Mouse (Mus musculus): ENCODE measurements around the gene Rasl10a.

Gene Rasl10a

GRCm38 (mm10) chr11:5052200-5052854, 5.6 kb upstream of the Rasl10a start:
- DNase-seq (ENCODE audit: low read depth, low spot score) = no peak

GRCm38 (mm10) chr11:5054151-5054550, 3.8 kb upstream of the Rasl10a start:
- no peak for DNase-seq (ENCODE audit: low read depth, low spot score)

DNA sequence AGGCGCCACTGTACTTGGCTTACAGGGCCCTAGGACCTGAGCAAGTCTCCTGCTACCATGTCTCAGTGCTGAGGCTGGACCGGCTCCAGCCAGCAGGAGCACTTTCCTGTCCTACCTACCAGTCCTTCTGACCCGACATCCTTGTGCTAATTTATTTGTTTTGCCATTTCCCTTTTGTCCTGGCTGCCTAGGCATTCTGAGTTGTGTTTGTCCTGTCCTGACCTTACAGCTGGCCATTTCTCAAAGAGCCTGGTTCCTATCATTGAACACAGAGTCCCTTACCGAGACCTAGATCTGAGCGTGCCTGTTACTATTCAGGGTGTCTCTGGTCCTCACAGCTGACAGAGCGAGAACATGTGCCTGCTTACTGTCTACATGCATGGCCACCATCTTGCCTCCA, 3.1 kb upstream of the Rasl10a start:
- DNase-seq (ENCODE audit: low read depth, low spot score) = no peak

- no peak for DNase-seq (ENCODE audit: low read depth, low spot score)
Observed at GRCm38 (mm10) chr11:5055945-5056938, 1.7 kb upstream of the Rasl10a start.

DNA sequence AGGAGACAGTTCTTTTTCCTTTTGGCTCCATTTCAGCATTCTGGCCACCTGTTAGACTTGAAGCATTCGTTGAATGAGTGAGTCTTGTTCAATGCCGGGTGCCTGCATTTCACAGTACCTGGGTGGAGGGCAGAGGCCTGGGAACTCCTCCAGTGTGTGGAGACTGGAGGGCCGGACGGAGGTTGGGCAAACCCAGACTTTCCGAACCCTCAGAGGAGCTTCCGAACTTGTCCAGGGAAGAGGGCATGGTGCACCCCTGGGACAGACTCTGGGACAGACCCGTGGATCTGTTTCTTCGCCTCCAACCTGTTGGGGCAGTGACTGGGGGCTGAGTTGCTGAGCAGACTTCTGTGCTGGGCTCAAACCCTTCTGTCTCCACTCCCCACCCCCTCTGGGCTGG, 864 bp upstream of the Rasl10a start:
- no peak for DNase-seq (ENCODE audit: low read depth, low spot score)

- no peak for DNase-seq (ENCODE audit: low read depth, low spot score)
Observed at GRCm38 (mm10) chr11:5057541-5057855, 430 bp upstream of the Rasl10a start.

- no peak for DNase-seq (ENCODE audit: low read depth, low spot score)
Observed at GRCm38 (mm10) chr11:5058783-5059182, 855 bp downstream of the Rasl10a start.

DNA sequence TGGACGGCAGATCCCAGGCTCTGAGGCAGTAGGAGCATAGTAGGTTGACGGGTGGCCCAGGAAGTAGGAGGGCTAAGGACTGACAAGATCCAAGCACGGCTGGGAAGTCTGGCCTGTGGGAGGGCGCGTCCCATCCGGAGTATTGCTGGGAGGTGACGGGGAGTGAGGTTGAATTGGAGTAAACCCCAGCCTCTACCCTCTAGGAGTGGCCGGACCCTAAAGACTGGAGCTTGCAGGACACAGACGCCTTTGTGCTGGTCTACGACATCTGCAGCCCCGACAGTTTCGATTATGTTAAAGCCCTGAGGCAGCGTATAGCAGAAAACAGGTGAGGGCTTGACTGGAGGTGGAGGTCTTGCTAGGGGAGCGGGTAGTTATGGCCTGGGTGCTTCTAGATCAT, 1.3 kb downstream of the Rasl10a start:
- DNase-seq (ENCODE audit: low read depth, low spot score) = no peak

DNA sequence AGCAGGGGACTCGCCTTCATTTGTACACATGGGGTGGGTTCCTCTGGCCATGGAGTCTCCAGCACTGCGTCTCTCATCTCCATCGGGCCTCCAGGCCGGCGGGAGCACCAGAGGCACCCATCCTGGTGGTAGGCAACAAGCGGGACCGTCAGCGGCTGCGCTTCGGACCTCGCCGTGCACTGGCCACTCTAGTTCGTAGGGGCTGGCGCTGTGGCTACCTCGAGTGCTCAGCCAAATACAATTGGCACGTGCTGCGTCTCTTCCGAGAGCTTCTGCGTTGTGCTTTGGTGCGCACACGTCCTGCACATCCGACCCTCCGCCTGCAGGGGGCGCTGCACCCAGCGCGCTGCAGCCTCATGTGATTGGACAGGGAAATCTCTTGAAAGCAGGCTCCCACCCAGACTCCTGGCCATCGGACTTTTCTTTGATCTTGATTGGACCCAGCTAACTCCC, 1.8 kb downstream of the Rasl10a start:
- DNase-seq (ENCODE audit: low read depth, low spot score) = no peak

DNA sequence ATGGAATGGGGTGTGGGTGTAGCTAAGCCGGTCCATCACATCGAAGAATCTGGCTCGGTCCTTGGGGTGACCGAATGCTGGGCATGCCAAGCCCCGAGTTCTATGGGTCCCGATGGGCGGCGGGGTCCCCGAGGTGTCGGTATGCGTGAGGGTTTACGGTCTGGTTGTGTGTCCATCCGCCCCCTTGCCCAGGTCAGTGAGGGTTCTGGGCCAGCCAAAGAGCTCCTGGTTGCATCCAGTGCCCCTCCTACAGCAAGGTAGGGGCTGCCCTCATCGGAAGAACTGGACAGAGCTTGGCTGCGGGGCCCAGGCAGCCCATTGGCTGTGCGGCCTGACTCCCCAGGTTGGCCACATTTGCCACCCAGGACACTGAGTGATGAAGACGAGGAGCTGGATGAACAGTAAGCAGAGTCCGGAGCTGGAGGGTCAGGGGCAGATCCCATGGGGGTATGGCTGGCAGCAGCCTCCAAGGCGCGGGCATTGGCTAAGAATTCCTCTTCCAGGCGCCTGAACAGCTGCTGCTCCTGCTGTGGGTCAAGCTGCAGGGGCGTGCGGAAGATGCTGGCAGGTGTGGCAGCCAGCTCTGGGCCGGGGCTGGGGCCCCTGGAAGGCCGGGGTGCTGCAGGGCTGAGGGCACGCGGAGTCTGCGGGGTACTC, 3.0 kb downstream of the Rasl10a start:
- DNase-seq (ENCODE audit: low read depth, low spot score) = no peak

DNA sequence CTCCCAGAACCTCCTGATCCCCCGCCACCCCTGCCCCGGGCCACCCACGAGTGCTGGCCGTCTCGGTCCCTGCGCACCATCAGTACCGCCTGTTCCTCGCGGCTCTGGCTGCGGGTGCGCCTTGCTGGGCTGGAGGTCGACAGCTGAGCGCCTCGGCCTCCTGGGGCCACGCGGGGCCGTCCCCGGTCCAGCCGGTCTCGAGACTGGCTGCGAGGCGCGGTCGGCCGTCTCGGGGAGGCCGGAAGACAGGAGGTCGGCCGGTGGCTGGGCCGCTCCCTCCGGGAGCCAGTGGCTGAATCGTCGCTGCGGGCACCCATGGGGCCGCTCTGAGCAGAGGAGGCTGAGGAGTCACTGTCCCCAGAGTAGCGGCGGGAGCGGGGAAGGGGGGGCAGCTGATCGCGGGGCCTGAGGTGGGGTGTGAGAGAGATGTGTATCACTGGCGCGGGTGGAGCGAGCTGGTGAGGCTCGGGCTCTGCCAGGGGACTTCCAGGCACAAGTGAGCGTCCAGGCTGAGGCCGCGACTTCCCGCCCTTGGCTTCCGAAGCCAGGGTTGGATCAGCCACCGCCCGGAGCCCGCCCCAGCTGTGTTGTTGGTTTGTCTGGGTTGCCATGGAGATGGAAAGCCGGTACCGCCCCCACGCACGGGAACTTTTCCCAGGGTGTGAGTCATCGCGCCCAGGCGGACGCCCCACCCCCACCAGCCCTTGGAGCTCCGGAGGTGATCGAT, 3.6 kb downstream of the Rasl10a start:
- DNase-seq (ENCODE audit: low read depth, low spot score) = peak; percentile 89

DNA sequence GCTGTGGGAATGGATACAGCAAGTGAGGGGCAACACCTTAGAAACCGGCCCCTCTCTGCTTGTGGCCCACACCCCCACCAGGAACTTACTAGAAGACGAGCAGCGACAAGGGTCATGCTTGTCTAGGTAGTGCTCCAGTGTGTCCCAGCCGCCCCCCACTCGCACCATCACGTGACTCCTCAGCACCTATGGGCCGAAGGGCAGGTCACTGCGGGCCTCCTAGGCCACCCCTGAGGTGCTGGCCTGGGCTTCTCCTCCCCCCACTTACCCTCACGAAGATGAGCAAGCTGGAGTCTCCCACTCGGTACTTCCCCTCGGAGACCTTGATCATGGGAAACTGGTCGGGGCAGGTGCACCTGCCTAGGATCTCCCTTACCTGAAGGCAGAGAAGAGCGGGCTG, 4.4 kb downstream of the Rasl10a start:
- no peak for DNase-seq (ENCODE audit: low read depth, low spot score)

DNA sequence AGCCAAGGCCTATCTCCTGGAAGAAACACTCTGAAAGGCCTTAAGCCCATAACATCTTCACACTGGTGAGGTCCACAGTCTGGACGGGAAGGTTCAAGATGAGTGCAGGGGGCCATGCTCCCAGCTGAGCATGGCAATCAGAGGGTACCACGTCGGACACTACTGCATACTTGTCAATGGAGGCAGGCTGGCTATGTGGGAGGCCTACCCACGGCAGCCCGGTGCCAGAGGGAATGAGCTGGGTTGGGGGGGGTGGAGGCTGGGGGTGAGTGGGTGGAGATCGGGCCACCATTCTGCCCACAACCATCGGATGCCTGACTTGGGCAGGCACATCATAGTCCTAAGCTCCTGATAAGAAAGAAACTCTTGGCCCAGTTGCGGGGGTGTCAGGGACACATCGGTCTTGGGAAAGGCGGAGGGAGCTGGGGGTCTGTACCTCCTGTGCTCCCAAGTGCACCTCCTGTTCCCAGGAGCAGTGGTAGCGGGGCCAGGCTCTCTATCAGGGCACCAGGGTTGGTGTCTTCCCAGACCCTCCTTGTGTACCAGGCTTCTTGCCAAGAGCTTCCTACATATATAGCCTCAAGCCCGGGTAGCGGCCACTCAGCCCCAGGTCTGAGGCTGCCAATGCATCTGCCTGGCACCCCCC, 5.1 kb downstream of the Rasl10a start:
- DNase-seq (ENCODE audit: low read depth, low spot score) = no peak

- DNase-seq (ENCODE audit: low read depth, low spot score) = no peak
Observed at GRCm38 (mm10) chr11:5063561-5064281, 5.8 kb downstream of the Rasl10a start.

DNA sequence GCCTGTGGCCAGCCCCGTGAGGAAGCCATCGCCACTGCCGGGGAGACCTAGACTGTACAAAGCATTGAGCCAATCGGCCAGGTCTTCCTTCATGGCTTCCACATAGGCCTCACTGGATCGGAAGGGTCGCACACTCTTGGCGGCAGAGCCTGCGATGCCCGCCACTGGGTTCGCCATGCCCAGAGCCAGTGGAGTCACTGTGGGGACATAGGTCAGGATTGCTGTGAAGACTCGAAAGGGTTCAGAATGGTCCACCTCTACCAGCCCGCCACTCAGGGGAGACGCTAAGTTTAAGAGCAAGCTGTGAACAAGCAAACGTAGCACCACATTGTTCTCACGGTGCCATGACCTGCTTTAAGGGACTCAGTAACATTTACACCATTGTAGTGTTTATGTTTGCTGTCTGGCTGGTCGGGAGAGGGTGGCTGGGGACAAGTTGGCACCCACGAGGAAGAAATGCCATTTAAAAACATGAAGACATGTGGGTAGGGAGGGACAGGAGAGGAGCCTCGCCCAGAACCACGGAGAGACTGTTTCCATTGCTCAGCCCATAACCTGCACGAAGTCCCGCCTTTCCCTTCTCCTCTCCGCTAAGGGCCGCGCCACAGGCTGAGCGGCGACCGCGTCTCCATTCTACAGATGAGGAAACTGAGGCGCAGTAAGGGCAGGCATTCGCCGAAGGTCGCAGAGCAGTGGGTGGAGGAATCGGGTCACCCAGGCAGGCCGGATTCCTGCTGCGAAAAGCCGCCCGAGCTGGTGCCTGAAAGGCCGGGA, 6.5 kb downstream of the Rasl10a start:
- DNase-seq (ENCODE audit: low read depth, low spot score) = no peak

DNA sequence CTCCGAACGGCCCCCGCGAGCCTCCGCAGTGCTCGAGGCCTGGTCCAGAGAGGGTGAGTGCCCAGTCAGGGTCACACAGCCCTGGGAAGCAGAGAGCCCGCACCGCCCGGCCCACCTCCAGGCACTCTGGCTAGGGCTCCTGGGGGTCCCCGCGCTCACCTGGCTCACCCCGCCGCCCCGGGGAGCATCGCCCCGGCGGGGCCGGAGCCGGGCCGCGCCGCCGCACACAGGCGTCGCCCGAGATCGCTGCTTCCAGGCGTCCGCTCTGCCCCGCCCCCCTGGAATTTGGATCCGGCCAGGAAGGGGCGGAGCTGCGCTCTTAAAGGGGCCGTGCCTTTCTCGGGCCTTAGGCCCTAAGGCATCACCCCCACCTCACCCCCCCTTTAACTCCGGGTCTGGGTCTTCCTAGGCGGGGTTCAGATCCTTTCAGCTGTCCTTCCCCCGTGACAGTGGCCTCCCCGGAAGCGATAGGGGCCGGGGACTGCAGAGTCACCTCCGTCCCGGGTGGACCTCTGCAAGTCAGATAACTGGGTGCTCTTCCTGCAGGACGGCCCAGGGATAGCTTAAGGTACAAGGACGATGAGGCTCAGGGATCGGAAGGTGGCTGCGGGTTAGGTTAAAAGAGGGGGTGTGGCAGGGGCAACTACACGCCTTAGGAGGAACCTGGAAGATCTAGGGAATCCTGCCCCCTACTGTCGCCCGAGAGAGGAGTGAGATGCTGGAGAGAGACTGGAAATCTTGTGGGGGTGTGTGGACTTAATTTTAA, 7.3 kb downstream of the Rasl10a start, which contains the start of gene Gas2l1:
Gas2l1 (minus strand) TSS at position 272 of the 766 bp plus-strand sequence.
- DNase-seq (ENCODE audit: low read depth, low spot score) = peak; percentile 65

DNA sequence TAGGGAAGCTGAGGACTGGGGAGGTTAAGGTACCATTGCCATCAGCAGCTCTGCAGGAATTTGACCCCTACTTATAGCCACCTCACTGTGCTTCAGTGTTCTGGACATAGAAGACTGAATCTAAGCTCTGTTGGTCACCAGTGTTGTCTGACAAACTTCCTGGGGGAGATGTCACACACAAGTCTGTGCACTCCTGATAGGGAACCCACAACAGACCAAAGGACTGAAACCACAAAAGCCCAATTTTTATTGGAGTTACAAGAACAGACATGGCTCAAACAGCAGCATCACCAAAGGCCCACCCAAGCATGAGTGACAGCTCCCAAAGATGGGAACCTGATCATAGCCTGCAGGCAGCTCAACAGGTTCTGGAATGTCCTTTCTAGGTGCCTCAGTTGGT, 9.1 kb downstream of the Rasl10a start:
- no peak for DNase-seq (ENCODE audit: low read depth, low spot score)

DNA sequence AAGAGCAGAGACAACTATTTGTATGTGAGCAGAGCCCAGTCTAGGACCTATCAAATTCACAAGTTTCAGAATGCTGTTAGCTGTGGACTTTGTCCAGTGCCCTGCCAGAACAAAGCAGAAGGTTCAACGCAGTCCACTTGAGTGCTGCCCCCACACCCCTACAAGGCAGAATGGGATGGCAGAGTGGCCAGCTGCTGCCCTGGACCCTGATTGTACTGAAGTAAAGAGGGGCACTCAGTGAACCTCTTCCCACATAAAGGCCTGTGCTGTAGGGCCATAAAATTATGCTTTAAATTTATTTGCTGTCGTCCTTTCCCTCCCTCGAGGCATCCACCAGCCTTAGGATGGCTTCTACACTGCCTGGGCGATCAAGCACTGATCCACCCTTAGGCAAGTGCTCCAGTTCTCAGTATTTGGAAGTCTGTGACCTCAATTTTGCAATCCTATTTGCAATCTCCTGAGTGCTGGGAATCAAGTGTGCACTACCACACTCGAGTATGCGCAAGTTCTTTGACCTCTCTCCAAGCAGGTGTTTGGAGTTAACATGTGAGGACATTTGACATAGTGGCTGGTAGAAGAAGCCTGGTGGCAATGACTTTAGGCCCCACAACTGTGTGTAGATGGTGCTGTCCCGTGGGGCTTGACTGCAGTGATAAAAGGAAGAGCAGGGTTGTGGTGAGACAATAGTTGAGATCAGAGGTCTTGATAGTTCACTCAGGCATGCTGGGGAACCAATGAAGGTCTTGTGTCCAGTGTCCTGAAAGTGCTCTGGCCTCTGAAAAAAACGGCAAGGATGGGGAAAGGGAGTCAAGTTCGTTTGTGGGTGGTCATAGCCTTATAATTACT, 10.4 kb downstream of the Rasl10a start:
- DNase-seq (ENCODE audit: low read depth, low spot score) = no peak

Measured in skeletal muscle tissue, adult 2 months (tissue).